Comparison of ENCODE assay signal across 8 mouse cellular contexts in genomic region chr13:73764256-73764775, GRCm38 (mm10). TPM values are rescaled to one million over a fixed set of nuclear protein-coding genes. Genes with fewer than 3 reads are reported as not detected.
DNase-seq lines count a peak whose midpoint lies in the region; ATAC-seq and TF ChIP-seq lines count a peak whose summit lies in the region.

No protein-coding gene starts in this region.

- TF ChIP-seq CTCF in CH12.LX (conservative IDR thresholded peaks at IDR 0.05 in 1 of 2, IDR thresholded peaks at IDR 0.05 in 1 of 2; ENCODE audit: low read depth in 2 of 2, low read length in 2 of 2), result no peak

- H3K4me1 ChIP-seq in CH12.LX (ENCODE audit: control insufficient read depth in 1 of 2, insufficient read depth in 2 of 2), result peaks cover 0 to 28% of the 10 kb centered on the region in 2 experiments; a peak in 3 of 4 replicates
- H3K4me1 ChIP-seq in heart, embryonic 12.5 days (replicated peaks), result peaks cover 59% of the 10 kb centered on the region
- peaks cover 15% of the 10 kb centered on the region for H3K4me1 ChIP-seq in midbrain, embryonic 11.5 days (ENCODE audit: control insufficient read depth, insufficient read depth, low read length)

- dilution Hi-C loops in CH12.LX (cut with MboI; ENCODE audit: extremely low pct_ligation_motif_present, extremely low pct_unique_long_range_greater_than_20kb, low sequenced_read_pairs), result no loop called here

- H3K79me2 ChIP-seq in CH12.LX (replicated peaks; ENCODE audit: control insufficient read depth, extremely low read depth, insufficient read depth, poor library complexity, severe bottlenecking), result no peaks in the 10 kb centered on the region

- peak overlapping the region; percentile 64 for H3K9ac ChIP-seq in CH12.LX (ENCODE audit: insufficient read depth, low read depth)
- H3K9ac ChIP-seq in heart, embryonic 12.5 days, result peak overlapping the region; percentile 89
- H3K9ac ChIP-seq in midbrain, embryonic 11.5 days (ENCODE audit: low read length), result peak overlapping the region; percentile 93

- peaks cover 4% of the 10 kb centered on the region for H3K27me3 ChIP-seq in CH12.LX (replicated peaks)
- no peaks in the 10 kb centered on the region for H3K27me3 ChIP-seq in heart, embryonic 12.5 days (replicated peaks)
- no peaks in the 10 kb centered on the region; the same call in 1 of the 2 replicates for H3K27me3 ChIP-seq in midbrain, embryonic 11.5 days (ENCODE audit: control insufficient read depth, insufficient read depth, low read length)

- DNase-seq in CH12.LX (ENCODE audit: extremely low read depth) (no peak), adipocyte (ENCODE audit: low spot score) (peak; percentile 34)
- DNase-seq in kidney, postnatal 10 days, result peak; percentile 70
- DNase-seq in midbrain, embryonic 11.5 days (ENCODE audit: low spot score, missing footprints), result peak; percentile 97
- no peak for DNase-seq in gastrocnemius, postnatal 25 days
- DNase-seq in thymus, postnatal 4 days, result no peak

- no peaks in the 10 kb centered on the region for H3K36me3 ChIP-seq in CH12.LX (replicated peaks in 1 of 2; ENCODE audit: control insufficient read depth in 1 of 2, insufficient read depth in 1 of 2, low read length in 1 of 2)
- peaks cover 3% of the 10 kb centered on the region; the same call in 1 of the 2 replicates for H3K36me3 ChIP-seq in heart, embryonic 12.5 days
- no peaks in the 10 kb centered on the region for H3K36me3 ChIP-seq in midbrain, embryonic 11.5 days (ENCODE audit: control insufficient read depth, insufficient read depth, low read length)

- in situ Hi-C loops in CH12.LX (cut with MboI; ENCODE audit: low pct_ligation_motif_present, low pct_unique_long_range_greater_than_20kb, low sequenced_read_pairs), result loop anchor here (5.0 kb wide), 1 partner anchor 37 kb away; no protein-coding TSS in a partner anchor

- peak overlapping the region; percentile 44 to 65 (median 58) for H3K4me3 ChIP-seq in CH12.LX (replicated peaks in 1 of 3; ENCODE audit: low read depth in 2 of 3, low read length in 2 of 3, poor library complexity in 1 of 3)
- H3K4me3 ChIP-seq in heart, embryonic 12.5 days, result peak overlapping the region; percentile 69
- H3K4me3 ChIP-seq in midbrain, embryonic 11.5 days (ENCODE audit: low read depth, low read length), result peak overlapping the region; percentile 77

- no peak for TF ChIP-seq EP300 in CH12.LX (IDR thresholded peaks at IDR 0.05; ENCODE audit: low read length)

- no peak for TF ChIP-seq RAD21 in CH12.LX (IDR thresholded peaks at IDR 0.05; ENCODE audit: low read depth, low read length)

- peak overlapping the region; percentile 90 for H3K4me2 ChIP-seq in CH12.LX (ENCODE audit: insufficient read depth, low read depth, poor library complexity, severe bottlenecking)
- H3K4me2 ChIP-seq in heart, embryonic 12.5 days, result peak overlapping the region; percentile 86
- H3K4me2 ChIP-seq in midbrain, embryonic 11.5 days, result peak overlapping the region; percentile 91

- no peak for ATAC-seq in heart, embryonic 12.5 days (ENCODE audit: insufficient number of reproducible peaks, low FRiP score)
- peak; percentile 36 for ATAC-seq in midbrain, embryonic 11.5 days (ENCODE audit: low FRiP score)
- ATAC-seq in activated CD4-positive, CD25-positive, alpha-beta regulatory T cell, adult 4 months, result no peak

- H3K27ac ChIP-seq in CH12.LX (ENCODE audit: insufficient read depth, low read depth), result no peak overlapping the region
- peak overlapping the region; percentile 80 for H3K27ac ChIP-seq in heart, embryonic 12.5 days (ENCODE audit: poor library complexity, severe bottlenecking)
- 0 out of 2 replicates have a peak overlapping the region, but pooled peaks have one; percentile 3 for H3K27ac ChIP-seq in midbrain, embryonic 11.5 days (ENCODE audit: low read depth, low read length)

- TF ChIP-seq POLR2A in CH12.LX (IDR thresholded peaks at IDR 0.05; ENCODE audit: low read depth, low read length), result no peak

- H3K9me3 ChIP-seq in CH12.LX (replicated peaks; ENCODE audit: low read length), result no peaks in the 10 kb centered on the region
- H3K9me3 ChIP-seq in heart, embryonic 12.5 days (replicated peaks), result no peaks in the 10 kb centered on the region
- no peaks in the 10 kb centered on the region for H3K9me3 ChIP-seq in midbrain, embryonic 11.5 days (ENCODE audit: control insufficient read depth, low read length)

- WGBS in heart, embryonic 12.5 days, result 2% methylated on average over 11 of the region's 11 CpGs
- WGBS in midbrain, embryonic 11.5 days, result under 1% methylated on average over 11 of the region's 11 CpGs

TF ChIP-seq in CH12.LX, 34 proteins besides CTCF, POLR2A, EP300 and RAD21:
- TF ChIP-seq ZKSCAN1 (IDR thresholded peaks at IDR 0.05; ENCODE audit: borderline replicate concordance, low read depth, low read length) (no peak), KAT2A (IDR thresholded peaks at IDR 0.05; ENCODE audit: insufficient replicate concordance, low read length) (no peak), IRF4 (IDR thresholded peaks at IDR 0.05; ENCODE audit: low read depth, low read length) (no peak), E2F4 (IDR thresholded peaks at IDR 0.05; ENCODE audit: insufficient replicate concordance, low read depth, low read length) (no peak), TBP (conservative IDR thresholded peaks at IDR 0.05; ENCODE audit: low read depth, low read length) (no peak), GABPA (IDR thresholded peaks at IDR 0.05; ENCODE audit: insufficient replicate concordance, low read depth, low read length) (no peak), RCOR1 (conservative IDR thresholded peaks at IDR 0.05; ENCODE audit: low read depth, low read length) (no peak), CHD1 (IDR thresholded peaks at IDR 0.05; ENCODE audit: low read depth, low read length) (no peak), MAX (IDR thresholded peaks at IDR 0.05; ENCODE audit: low read length) (no peak), USF1 (IDR thresholded peaks at IDR 0.05; ENCODE audit: low read depth, low read length) (no peak), NRF1 (IDR thresholded peaks at IDR 0.05; ENCODE audit: low read depth, low read length) (no peak), ZNF384 (IDR thresholded peaks at IDR 0.05; ENCODE audit: low read depth, low read length) (no peak), MXI1 (IDR thresholded peaks at IDR 0.05; ENCODE audit: low read depth, low read length) (no peak), BHLHE40 (IDR thresholded peaks at IDR 0.05; ENCODE audit: low read depth, low read length) (no peak), ELF1 (IDR thresholded peaks at IDR 0.05; ENCODE audit: low read depth, low read length) (no peak), MAFK (IDR thresholded peaks at IDR 0.05; ENCODE audit: insufficient replicate concordance, low read length) (no peak), HCFC1 (IDR thresholded peaks at IDR 0.05; ENCODE audit: low read depth, low read length) (no peak)

RNA-seq across cellular contexts. Expression of gene Slc12a7, which starts 31.4 kb away (rescaled TPM):
- total RNA-seq in CH12.LX (2012; rRNA removed) (2.5 and 2.6 TPM in 2 replicates), CH12.LX (2014; rRNA removed) (0.92 and 1.0 TPM in 2 replicates)
- 2.6 and 5.8 TPM in 2 replicates for polyA plus RNA-seq in CH12.LX (2012; ENCODE audit: insufficient read length, low read depth)
- 52.1 and 53.2 TPM in 2 replicates for polyA plus RNA-seq in heart, embryonic 12.5 days (2016; fragmentation: Nextera tagmentation; extraction: Ambion mirVana)
- polyA plus RNA-seq in midbrain, embryonic 11.5 days (2014; fragmentation: Nextera tagmentation; extraction: Ambion mirVana), result 34.3 and 38.2 TPM in 2 replicates
- total RNA-seq in gastrocnemius, postnatal 25 days (2021), result 1 to 10 TPM; 3.6 to 8.0 TPM
- 10 to 100 TPM; 30.3 to 34.9 TPM for polyA plus RNA-seq in activated CD4-positive, CD25-positive, alpha-beta regulatory T cell, adult 4 months (2017; shearing (Covaris generic))

RNA-seq across cellular contexts. Expression of gene Slc6a19, which starts 59.7 kb away (rescaled TPM):
- total RNA-seq in CH12.LX (2012; rRNA removed) (0.13 TPM in 1 of 2 replicates, not detected in the other), CH12.LX (2014; rRNA removed) (not detected in 2 replicates)
- polyA plus RNA-seq in CH12.LX (2012; ENCODE audit: insufficient read length, low read depth), result 0.13 TPM in 1 of 2 replicates, not detected in the other
- not detected in 2 replicates for polyA plus RNA-seq in heart, embryonic 12.5 days (2016; fragmentation: Nextera tagmentation; extraction: Ambion mirVana)
- 0.14 and 0.17 TPM in 2 replicates for polyA plus RNA-seq in midbrain, embryonic 11.5 days (2014; fragmentation: Nextera tagmentation; extraction: Ambion mirVana)
- total RNA-seq in gastrocnemius, postnatal 25 days (2021), result under 1 TPM in 1 of 2 experiments, not detected in 1; 0.70 TPM
- under 1 TPM in 1 of 2 experiments, not detected in 1; 0.26 TPM for polyA plus RNA-seq in activated CD4-positive, CD25-positive, alpha-beta regulatory T cell, adult 4 months (2017; shearing (Covaris generic))

Comparison
In these comparisons a context has a peak if more than half of its experiments do, and no peak if none do; other contexts are left out.
1. DNase-seq: peak in adipocyte (single experiment), kidney, postnatal 10 days (single experiment) and midbrain, embryonic 11.5 days (single experiment); none in CH12.LX (single experiment), gastrocnemius, postnatal 25 days (single experiment) and thymus, postnatal 4 days (single experiment).
2. Peak in every context shown above with its lines, with median percentiles within 50 percentile points of each other: H3K4me2 ChIP-seq, H3K4me3 ChIP-seq and H3K9ac ChIP-seq.